Mouse (Mus musculus) regulatory T cell (primary cell): ENCODE measurements around the gene Usp15.

Source experiments
- in situ Hi-C: fragments of 300-600 bp; cut with MboI, MseI; formaldehyde crosslinking; loops from one replicate; pipeline ENCODE4 v1.15.1; 2025; ENCODE audit warnings: high pct_unique_total_duplicates

Usp15 gene

GRCm38 (mm10) chr10:123108527-123108926 is 88.3 kb downstream of the Usp15 start:
- in situ Hi-C loops, result loop anchor here (25.0 kb wide), 1 partner anchor 1496 kb away; no protein-coding TSS in a partner anchor

GRCm38 (mm10) chr10:123108121-123108520 is 88.7 kb downstream of the Usp15 start:
- in situ Hi-C loops, result loop anchor here (25.0 kb wide), 1 partner anchor 1496 kb away; no protein-coding TSS in a partner anchor

GRCm38 (mm10) chr10:123101303-123101702 is 95.5 kb downstream of the Usp15 start:
- in situ Hi-C loops, result loop anchor here (25.0 kb wide), 1 partner anchor 1489 kb away; no protein-coding TSS in a partner anchor

GRCm38 (mm10) chr10:123100584-123100983 is 96.2 kb downstream of the Usp15 start:
- in situ Hi-C loops, result loop anchor here (25.0 kb wide), 1 partner anchor 1488 kb away; no protein-coding TSS in a partner anchor

- in situ Hi-C loops, result loop anchor here (5.0 to 10.0 kb wide), 2 partner anchors 92 to 540 kb away; no protein-coding TSS in a partner anchor
Observed at GRCm38 (mm10) chr10:123094504-123094903, 102.3 kb downstream of the Usp15 start.

GRCm38 (mm10) chr10:123092577-123092976 is 104.2 kb downstream of the Usp15 start:
- in situ Hi-C loops, result loop anchor here (5.0 to 10.0 kb wide), 2 partner anchors 90 to 538 kb away; no protein-coding TSS in a partner anchor

- in situ Hi-C loops, result loop anchor here (5.0 to 10.0 kb wide), 2 partner anchors 89 to 537 kb away; no protein-coding TSS in a partner anchor
Observed at GRCm38 (mm10) chr10:123091737-123092136, 105.1 kb downstream of the Usp15 start.

GRCm38 (mm10) chr10:123089425-123089930 is 107.3 kb downstream of the Usp15 start:
- in situ Hi-C loops, result loop anchor here (10.0 kb wide), 1 partner anchor 285 kb away; no protein-coding TSS in a partner anchor

GRCm38 (mm10) chr10:123086847-123087246 is 109.9 kb downstream of the Usp15 start:
- in situ Hi-C loops, result loop anchor here (10.0 kb wide), 1 partner anchor 282 kb away; no protein-coding TSS in a partner anchor

GRCm38 (mm10) chr10:123084900-123085641 is 111.7 kb downstream of the Usp15 start:
- in situ Hi-C loops, result loop anchor here (10.0 kb wide), 1 partner anchor 280 kb away; no protein-coding TSS in a partner anchor

- in situ Hi-C loops, result loop anchor here (10.0 kb wide), 1 partner anchor 280 kb away; no protein-coding TSS in a partner anchor
Observed at GRCm38 (mm10) chr10:123084307-123084706, 112.5 kb downstream of the Usp15 start.

GRCm38 (mm10) chr10:123076245-123077023 is 120.4 kb downstream of the Usp15 start, which contains the start of gene Mon2:
TSS of gene Mon2 (minus strand) at chr10:123076505.
- in situ Hi-C loops, result no loop called here

- in situ Hi-C loops, result no loop called here
Observed at GRCm38 (mm10) chr10:123075751-123076242, 121.0 kb downstream of the Usp15 start.

GRCm38 (mm10) chr10:123071997-123072396 is 124.8 kb downstream of the Usp15 start:
- in situ Hi-C loops, result no loop called here

GRCm38 (mm10) chr10:123063021-123063420 is 133.8 kb downstream of the Usp15 start:
- in situ Hi-C loops, result no loop called here

GRCm38 (mm10) chr10:123060831-123061230 is 136.0 kb downstream of the Usp15 start:
- in situ Hi-C loops, result no loop called here

GRCm38 (mm10) chr10:123057082-123057481 is 139.7 kb downstream of the Usp15 start:
- in situ Hi-C loops, result no loop called here

GRCm38 (mm10) chr10:123056463-123056862 is 140.3 kb downstream of the Usp15 start:
- in situ Hi-C loops, result no loop called here

- in situ Hi-C loops, result no loop called here
Observed at GRCm38 (mm10) chr10:123055205-123056000, 141.4 kb downstream of the Usp15 start.
